Mouse (Mus musculus): ENCODE measurements around the gene Nck1. TPM values are rescaled to one million over a fixed set of nuclear protein-coding genes. Genes with fewer than 3 reads are reported as not detected.

Nck1 gene
- total RNA-seq, 2 experiments from 2014 or later, result 41.7 to 52.3 TPM

DNA sequence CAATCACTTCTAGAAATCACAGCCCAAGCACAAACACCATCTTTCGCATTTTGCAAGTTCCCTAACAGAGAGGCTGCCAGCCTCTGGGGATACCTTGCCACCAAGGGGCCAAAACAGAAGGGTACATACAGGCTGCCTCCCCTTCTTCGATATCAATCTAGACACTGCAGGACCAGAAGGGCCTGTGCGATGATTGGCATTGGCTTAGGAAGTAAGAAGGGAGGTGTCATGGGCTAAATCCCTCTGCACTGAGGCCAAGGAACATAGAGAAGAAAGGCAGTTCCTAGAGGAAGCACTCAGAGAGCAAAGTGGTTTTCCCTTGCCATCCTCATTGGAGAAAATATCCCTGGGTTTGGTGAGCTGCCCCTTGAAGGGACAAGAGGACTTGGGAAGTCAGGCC is 76.3 kb downstream of the Nck1 start:
- DNase-seq, result no peak

DNA sequence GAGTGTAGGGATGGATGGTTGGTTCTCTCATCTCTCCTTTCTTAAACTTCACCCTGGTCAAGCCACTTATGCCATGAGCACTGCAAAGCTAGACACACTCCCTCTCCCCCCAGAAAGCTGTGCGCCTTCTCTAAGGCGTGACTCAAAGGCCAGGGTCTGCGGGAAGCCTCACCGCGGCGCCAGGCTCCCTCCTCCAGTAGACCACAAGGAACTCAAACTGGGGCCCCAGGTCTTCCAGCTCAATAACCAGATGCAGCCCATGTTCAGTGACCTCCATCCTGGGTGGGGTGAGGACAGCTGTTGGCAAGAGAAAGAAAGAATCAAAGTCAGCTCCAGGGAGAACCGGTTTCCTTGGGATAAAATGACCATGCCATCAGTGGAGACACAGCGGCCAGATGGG is 77.8 kb downstream of the Nck1 start:
- DNase-seq, result no peak

DNA sequence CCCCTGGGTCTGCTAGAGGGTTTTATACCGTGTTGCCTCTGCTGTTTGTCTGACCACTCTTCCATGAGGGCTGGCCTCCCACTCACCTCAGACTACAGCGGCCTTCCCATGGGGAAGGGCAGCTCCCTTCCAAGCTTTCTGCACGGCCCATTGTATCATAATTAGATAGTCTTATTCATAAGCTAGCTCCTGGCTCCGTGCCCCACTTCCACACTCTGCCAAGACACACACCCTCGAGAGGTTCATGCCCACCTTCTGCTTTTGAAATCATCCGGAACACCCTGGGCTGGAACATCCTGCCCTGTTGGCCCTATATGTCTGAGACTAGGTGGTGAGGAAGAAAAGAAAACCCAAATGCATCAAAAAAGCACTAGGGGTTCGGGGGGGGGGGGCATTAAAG is 78.3 kb downstream of the Nck1 start:
- DNase-seq, result peak; percentile 72

DNA sequence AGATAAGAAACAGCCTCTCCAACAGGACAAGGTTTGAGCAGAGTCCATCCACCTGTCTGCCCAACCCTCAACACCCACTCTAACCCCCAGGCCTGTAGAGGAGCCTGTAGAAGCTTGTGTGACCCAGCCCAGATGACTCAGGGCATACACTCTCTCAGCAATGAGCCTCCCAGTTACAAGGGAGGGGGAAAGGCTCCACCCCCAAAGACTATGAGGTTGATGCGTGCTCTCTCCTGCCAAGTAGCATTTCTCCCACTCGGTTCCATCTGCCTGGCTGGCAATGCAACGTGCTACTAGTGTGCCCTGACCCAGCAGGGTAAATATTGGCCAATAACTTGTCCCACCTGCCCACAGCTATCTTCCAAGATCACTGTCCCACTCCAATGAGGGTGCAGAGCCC is 79.2 kb downstream of the Nck1 start:
- no peak for DNase-seq

DNA sequence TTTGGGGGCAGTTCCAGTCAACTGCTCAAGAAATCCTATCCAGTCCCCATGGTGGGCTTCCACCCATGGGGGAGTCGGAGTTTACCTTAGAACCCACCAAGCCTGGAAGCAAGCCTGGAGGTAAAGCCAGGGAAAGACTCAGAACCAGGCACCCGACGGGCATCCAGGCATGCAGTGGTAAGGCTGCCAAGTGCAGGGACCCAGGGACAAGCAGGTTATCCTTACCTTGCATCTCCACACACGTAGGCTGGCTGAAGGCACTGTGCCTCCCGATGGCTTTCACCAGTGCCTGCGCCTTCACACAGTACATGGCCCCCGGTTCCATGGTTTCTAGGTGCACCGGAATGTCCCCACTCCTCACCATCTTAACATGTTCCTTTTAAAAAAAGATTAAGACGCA is 79.9 kb downstream of the Nck1 start:
- no peak for DNase-seq

DNA sequence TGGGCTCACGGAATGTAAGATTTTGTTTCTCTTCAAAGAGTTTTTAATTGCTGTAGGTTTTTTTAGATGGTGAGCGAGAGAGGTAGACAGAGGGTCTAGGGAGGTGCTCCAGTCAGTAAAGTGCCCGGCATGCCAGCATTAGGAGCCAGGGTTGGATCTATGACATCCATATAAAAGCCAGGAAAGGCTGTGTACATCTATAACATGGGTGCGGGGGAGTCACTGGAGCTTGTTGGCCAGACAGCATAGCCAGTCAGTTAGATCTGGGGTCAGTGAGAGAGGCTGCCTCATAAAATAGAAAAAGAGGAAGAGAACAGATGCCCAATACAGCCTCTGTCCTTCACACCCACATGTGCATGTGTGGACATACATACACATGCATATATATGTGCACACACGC is 80.6 kb downstream of the Nck1 start:
- no peak for DNase-seq

DNA sequence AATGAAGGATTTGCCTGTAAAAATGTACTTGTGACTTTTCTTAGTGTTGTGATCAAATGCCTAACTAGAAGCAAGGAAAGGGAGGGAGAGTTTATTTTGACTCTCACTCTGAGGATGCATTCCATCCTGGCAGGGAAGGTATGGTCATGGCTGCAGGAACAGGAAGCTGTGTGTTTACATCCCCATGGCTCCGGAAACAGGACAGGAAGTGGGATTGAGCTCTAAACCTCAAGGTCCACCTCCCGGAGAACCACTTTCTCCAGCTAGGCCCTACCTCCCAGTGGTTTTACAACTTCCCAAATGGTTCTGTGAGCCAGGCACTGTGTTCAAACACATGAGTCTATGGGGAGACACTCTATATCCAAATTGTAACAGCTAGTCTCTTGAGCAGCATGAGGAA is 82.2 kb downstream of the Nck1 start:
- DNase-seq, result no peak

DNA sequence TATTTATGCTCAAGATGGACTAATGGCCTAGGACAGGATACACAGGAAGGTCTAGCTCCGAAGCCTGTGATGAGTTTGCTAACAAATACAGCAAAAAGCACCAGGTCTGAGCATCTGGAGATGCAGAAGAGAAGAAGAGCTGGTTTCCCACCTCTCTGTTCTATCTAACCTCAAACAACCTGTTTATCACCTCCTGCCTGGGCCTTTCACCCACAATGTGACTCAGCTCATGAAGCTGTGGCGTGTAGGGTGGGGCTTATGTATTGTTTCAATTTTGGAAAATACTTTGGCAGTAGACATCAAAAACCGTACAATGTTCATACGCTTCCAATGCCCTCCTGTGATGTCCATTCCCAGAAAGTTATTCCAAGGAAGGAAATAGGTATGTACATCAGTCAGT is 83.8 kb downstream of the Nck1 start:
- no peak for DNase-seq

DNA sequence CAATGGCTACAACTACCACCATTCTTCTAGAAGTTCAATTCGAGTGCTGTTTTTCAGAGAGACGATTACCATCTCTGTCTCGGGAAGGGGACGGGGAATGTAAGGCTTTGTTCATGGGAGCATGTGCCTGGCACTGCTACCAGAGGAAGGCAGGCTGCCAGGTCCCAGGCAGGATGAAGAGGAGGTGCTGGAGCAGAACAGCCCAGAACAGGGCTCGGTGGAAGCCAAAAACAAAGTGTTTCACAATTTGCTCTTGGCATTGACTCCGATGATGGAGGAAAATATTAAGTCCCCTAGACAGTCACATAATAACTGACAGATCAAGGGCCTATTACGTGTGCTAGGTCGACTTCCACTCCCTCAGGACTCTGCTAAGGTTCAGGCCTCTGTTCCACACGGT is 84.3 kb downstream of the Nck1 start:
- DNase-seq, result peak; percentile 52

DNA sequence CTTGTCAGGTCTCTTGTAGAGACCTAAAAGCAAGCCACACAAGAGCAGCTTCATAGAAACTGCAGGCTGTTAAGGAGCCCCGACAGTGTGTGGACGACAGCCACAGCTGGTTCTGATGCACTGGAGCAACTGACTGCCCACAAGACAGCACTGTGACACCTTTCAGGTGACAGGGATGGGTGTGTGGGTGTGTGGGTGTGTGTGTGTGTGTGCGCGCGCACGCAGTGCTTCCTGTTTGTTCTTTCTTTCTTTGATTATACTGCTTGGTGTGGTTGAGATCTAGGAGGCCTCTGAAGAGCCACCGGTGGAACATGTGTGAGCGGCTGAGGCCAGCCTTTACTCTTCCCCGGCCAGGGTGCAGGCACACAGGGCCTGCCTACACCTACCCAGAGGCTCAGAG is 85.7 kb downstream of the Nck1 start:
- DNase-seq, result no peak

DNA sequence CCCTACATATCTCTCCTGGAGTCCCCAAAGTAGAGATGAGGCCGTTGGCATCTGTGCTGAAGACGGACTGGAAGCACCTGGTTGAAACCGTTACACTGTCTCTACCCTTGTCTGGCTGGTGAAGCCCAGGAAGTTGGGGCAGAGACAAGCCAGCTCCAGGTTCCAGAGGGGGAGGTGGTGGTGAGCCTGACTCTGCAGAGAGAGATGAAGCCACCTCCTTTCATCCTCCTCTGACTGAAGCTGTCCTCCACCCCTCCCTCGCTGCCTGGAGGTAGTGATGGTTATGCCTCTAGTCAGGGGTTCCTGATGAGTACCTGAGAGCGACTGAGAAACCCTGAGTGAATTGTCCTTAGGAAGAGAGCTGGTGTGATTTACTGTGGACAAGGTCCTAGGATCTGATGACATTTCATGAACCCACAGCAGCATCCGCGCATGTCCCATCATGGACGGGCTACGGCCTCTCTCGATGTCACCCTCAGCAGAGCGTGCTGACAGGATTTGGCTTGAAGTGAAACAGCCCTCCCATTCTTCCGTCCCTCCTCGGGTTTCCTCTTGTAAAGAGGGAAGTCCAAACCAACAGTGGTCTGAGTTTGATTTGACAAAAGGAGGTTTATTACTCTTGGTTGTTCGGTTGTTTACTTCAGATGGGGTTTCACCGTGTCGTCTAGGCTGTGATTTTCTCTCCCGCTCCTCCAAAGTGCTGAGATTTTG is 87.8 kb downstream of the Nck1 start:
- no peak for DNase-seq

DNA sequence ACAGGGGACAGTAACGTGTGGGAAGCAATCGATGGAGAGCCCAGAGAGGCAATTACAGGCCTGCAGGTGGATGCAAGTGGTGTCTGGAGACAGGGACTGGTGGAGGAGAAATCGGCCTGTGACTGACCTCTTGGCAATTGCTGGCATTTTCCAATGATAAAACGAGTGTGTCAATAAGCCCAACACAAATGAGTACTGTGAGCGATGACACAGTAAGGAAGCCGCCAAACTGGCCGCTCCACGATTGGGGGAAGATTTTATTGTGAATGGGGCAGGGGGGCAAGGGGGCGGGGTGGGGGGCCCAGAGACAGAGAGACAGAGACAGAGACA is 91.3 kb downstream of the Nck1 start:
- DNase-seq, result no peak

DNA sequence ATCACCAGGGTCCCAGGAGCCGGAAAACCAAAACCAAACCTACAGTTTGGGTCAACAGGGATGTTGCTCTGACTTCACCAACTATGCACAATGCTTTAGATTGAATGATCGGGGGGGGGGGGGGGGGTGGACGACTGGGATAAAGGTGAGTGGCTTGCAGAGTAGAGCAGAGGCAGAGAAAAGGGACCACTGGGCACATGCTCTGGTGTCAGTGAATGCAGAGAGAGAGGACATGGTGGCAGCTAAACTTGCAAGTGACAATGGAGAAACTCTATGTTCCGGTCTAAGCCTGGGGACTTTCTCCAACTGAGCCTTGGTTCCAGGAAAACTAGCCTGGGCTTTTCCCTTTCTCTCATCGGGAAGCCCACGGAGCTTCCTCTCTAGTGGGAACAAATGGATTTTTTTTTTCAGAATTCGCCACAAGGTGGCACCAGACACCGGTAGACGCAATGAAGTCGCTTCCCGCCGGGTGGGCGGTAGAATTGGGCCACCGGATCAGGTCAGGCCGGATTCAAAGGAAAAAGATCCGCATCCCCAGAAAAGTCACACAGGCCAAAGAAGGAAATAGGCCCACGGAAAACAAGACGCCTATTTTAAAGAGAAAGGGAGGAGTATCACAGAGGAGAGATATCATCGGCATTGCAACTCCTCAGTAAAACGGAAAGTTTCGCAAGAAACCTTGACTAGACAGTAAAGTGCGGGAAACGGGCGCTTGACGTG is 91.8 kb downstream of the Nck1 start:
- peak; percentile 88 for DNase-seq

DNA sequence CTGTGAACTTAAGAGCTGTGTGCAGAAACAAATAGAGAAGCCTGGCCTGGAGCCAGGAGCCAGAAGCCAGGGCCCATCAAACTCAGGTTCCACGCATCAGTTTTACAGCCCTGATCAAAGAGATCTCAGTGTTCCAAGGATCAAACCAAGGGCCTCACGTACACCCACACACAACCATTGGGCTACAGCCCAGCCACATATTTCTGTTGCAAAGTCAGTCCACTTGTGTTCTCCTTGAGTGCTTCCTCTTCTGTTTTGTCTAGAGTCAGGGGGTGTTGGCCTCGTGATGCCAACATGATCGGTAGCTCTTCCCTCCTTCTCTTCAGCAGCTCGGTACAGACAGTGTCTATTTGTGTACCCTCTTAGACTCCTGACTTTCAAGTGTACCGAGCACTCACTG is 93.5 kb downstream of the Nck1 start:
- DNase-seq, result no peak

DNA sequence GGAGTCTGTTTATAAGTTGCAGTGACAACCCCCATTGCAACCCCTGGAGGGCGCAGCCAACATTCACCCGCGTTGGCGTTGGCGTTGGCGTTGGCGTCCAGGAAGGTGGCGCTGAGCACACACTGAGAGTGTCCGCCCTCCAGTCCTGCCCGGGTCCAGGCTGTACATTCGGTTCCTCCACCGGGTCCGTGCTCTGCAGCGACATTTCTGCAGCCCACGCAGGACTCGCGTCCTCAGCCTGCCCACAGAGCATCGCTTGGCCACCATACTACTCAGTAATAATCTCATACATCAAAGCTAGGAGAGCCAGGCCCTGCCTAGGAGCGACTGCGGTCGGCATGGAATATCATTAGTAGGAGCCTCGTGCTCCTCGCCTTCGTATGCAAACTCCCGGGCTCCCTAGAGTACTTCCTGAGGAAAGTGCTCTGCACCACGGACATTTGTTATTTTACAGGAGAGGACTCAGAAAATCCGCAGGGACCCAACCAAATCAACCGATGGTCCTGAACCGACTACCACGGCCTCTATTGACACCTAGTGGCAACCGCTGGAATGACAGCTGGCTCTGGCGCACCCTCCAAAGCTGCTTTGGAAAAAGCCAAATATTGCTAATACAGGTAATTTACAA is 99.8 kb downstream of the Nck1 start:
- peak; percentile 86 for DNase-seq

Other genes starting within 250 kb of the Nck1 start
- 1 to 10 TPM; 4.3 TPM for gene Il20rb, start 59.3 kb downstream of the Nck1 start, total RNA-seq (2021)
- gene Slc35g2, start 25.0 kb upstream of the Nck1 start, total RNA-seq (2021), result 10 to 100 TPM in 1 of 2 experiments, 1 to 10 TPM in 1; 9.0 to 10.3 TPM
- gene Stag1, start 51.7 kb upstream of the Nck1 start, total RNA-seq (2021), result 10 to 100 TPM; 52.3 to 56.4 TPM

Measured in heart, postnatal 4 days (tissue).